Mouse (Mus musculus) frontal cortex, postnatal 25 days (tissue): ENCODE results near the gene Fabp6.

ENCODE experiments used
- DNase-seq, 2 experiments: peaks; one replicate each; pipeline ENCODE4 v3.0.0; 2022; ENCODE audit warnings: low spot score in 2 of 2

The Fabp6 gene

DNA sequence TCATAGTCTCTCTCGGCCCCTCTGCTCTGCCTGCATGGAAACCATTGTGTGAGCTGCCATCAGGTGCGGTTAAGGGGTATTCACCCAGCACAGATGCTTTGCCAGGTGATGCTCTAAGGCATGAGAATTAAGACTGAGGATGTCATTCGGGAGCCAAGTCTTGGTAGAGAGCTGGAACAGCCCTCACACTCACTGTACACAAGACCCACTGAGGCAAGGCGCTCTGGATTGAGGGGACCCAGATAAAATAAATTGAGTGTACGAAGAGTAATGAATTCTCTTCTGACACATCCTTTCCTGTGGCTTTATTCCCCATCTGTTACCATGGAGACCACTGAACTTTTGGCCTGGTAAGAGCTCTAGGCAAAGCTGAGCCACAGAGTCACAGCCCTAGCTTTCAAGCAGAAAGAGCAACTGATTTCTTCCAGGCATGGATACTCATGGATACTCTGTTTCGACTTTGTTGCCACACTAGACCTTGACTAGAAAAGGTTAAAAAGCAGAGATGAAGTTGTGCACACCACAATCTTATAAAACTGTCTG is 11.7 kb downstream of the Fabp6 start:
- DNase-seq: no peak

DNA sequence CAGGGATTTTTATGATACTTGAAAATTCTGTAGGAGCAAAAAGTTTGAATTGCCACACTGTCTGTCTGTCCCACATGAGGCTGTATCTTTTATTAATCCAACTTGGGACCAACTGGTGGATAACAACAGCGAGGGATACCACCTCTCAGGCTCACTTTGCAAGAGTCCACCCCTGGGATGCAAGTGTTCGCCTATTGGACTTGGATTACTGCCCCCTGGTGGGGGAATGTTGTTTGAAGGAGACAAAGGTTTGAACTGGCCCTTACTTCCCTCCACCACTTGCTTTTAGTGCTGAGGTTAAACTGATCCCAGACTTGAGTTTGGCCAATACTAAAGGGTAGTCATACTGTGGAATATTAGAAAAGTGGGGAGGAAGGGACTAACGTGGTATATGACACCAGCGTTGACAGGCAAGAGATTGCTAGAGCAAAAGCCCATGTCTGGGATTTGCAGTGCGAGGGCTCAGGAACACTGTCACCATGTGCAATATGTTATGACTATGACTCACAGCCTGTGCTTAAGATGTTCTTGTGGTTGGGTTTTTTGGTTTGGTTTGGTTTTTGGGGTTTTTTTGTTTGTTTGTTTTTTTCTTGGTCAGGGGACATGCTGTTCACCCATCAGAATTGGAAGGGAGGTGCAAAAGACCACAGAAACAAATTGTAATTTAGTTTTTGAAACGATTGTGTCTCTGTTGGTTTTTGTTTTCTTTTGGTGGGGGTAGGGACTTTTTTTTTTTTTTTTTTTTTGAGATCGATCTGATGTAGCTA is 14.8 kb downstream of the Fabp6 start, which contains the start of gene 4933415A04Rik:
TSS of gene 4933415A04Rik (plus strand) at position 717 of the 767 bp plus-strand sequence.
- DNase-seq: peak; percentile 32 to 66

DNA sequence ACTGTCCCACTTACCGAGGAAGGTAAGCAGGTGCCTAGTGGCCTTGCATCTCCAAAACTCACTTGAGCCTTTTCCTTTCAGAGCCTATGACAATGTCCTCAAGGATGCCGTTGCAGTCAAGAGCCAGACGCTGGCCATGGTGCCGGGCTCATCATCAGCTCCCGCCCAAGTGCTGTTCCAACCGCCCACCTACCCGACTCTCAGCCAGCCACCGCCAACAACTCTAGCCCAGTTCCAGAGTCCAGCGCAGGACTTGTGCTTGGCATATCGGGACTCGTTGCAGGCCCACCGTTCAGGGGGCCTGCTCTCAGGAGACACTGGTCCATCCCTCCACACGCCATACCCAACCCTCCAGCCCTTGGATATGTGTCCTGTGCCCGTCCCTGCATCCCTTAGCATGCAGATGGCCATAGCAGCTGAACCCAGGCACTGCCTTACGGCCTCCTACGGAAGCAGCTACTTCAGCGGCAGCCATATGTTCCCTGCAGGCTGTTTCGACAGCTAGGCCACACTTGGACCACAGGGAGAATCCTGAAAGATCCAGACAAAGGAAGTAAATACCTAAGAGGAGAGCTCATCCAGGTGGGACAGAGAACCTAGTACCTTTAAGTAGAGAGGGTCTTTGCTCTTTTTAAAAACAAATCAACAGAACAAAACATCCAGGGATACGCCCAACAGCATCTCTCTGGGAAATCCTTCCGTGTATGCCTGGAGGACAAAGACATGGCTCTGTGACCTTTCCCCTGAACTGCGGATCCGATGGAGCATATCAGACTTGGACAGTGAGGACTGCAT is 15.9 kb downstream of the Fabp6 start:
- DNase-seq: no peak

DNA sequence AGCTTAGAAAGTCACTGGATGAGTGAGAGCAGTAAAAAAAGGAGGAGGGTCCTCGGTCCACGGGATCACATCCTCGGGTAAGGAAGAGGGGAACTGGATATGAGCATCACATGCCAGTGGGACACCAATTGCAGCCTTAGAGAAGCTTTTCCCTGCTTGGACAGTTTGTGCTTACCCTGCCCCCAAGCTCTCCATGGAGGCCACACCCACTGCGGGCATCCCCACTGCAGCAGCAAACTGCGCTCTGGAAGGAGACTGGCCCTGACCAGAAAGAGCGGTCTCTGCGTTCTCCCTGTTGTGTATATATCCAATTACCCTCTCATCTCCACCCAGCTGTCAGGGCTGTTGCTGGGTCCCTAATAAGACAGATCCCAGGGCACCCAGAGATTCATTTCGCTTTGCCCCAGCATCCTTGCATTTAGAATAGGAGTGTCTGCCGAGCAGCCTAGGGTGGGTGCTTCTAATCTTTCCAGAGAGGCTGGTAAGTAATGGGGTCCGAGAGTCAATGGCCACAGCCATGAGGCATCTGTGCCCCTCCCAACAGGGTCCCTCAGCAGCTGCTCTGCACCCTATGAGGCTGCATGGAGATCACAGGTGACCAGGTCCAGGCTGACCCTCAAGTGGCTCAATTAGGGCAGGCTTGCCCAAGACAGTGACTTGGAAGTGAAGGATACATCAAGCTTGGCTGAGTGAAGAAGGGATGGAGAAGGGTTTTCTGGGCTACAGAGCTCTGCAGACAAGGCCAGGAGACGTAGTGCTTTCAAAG is 23.4 kb downstream of the Fabp6 start:
- no peak for DNase-seq

DNA sequence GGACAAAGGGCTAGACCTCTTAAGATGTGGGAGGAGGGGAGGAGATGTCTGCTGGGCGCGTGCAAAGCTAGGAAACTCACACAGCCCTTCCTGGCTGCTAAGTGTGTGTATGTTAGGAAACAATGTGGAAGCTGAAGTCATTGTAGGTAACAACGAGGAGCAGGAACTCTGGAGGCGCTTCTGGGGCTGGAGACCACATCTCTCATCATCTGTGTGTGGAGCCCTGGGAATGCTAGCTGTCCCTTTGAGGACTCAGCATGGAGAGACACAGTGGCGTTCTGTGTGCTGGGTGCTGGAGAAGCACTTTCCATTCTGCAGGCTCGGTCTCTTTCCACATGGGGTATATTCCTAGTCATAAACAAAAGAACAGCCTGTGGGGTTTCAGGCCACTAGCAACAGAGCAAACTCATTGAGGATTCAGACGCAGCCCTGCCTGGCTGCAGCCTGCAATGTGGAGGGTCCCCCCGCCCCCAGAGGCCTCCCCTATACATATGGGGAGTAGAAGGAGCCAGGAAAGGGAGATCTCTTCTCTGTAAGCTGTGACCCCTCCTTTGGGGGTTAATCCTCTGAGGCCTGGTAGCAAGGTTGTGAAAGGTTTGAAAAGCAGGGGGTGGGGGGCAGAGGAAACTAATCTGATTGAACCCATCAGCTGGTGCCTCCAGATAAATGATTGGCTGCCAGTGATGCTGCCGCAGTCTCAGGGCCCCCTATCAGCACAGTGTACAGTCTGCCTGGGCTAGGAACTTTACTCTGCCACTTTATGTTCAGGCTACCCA is 25.8 kb downstream of the Fabp6 start:
- no peak for DNase-seq

DNA sequence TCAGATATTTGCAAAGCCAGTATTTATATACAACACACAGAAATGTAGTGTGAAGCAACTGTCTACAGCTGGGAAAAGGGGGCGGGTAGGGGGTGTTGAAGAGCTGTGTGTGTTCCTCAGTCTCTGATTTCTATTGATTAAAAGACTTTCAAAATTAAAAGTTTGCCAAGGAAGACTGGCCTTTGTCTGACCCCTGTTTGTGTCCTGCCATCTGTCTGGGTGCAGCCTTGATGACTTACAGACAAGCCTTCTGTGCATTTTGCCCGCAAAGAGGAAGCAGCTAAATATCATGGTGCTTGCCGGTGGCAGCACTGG is 26.3 kb downstream of the Fabp6 start:
- no peak for DNase-seq

DNA sequence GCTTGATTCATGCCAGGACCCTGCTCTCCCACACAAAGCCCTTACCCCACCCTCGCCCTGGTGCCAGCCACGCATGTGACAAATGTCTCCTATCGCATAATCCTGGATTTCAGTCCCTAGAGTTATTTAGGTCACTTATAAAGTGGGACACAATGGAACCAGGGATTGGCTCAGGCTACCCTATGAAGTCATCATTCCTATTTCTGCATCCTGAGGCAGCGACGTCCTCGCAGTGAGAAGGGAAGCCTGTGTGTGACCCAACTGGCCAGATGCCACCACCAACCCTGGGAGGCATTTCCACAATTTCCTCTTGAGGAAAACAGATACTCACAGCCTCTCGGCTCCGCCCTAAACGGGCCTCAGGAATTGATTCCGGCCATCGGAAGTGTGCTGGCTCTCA is 31.7 kb downstream of the Fabp6 start:
- peak in 1 of 2 experiments; percentile 29 for DNase-seq

DNA sequence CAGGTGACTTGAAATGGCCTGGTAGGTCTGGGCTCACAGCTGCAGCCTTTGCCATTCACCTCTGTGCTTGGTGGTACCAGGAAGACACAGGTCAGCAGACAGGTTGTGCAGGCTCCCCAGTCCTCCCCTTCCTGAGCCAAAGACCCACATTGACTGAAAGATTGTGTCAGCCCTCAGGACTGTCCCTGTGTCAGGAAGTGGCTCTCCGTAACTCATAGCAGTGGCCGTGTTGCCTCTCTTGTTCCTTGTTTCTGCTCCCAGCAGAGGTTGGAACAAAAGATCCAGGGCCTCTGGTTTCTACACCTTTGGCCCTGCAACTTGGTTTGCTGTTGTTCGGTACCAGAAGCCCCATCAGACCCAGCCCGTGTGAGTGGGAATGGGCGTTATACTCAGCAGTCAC is 32.2 kb downstream of the Fabp6 start:
- no peak for DNase-seq

DNA sequence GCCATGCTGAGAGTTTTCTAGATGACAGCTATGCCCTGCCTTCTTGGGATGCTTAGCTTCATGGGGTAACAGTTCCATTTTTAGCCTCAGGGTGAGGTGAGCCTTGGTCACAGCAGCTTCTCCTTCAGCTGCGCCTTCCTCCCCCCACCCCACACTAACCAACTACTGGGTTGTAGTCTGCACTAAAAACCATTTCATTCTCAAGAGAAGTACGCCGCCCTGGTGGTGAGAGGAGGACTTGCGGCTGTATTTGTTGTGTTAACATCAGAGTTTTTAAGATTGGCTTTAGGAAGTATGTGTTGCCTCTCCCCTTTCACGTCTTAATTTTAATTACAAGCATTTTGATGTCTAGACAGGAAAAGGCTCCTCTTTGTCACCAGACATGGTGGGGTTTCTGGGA is 33.1 kb downstream of the Fabp6 start:
- no peak for DNase-seq

DNA sequence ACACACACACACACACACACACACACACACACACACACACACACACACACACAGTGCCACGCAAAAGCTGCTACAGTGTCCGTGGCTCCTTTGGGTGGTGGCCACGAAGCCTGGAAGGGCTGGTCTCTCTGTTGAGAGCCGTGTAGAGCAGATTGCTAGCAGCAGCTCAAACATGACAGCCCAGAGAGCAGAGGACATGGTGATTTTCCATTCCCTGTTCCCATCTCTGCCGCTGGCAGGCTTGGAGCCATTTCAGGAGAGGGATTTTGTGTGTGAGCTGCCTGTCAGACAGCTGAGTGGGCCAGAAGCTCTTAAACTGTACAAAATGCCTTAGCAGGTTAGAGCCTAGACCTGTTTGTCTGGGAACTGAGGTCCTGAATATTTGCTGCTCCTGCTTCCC is 34.6 kb downstream of the Fabp6 start:
- no peak for DNase-seq

DNA sequence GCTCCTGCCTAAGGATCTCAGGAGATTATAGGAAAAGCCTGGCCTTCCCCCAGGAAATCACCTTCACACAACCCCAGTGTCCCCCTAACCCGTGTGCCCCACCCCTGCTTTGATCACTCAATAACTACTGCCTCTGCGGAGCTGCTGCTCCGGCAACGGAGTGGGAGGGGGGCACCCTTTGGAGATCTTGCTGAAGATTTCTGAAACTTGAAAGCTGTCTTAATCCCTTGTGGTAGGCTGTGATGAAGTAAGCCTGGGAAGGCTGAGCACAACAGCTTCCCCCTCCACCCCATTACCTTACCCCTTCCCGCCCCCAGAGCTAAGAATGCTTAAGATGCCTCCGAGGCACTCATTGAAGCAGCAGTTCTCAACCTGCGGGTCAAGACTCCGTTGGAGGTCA is 35.5 kb downstream of the Fabp6 start:
- no peak for DNase-seq

DNA sequence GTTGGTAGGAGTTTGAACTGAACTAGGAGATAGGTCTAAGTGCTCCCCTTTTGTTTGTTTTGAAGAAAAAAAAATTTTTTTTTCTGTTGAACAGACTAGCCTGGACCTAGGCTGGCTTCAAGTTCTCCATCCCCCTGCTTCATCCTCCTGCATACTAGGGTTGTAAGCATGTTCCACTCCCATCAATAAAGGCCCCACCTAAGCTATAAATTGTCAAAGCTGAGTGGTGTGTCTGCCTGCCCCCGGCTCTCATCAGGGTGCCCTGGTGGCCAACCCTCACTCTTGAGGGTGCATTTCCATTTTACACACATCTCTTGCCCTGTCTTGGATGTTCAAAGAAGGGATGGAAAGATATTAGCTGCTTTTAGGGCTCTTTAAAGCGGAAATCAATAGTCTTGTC is 35.9 kb downstream of the Fabp6 start:
- no peak for DNase-seq

DNA sequence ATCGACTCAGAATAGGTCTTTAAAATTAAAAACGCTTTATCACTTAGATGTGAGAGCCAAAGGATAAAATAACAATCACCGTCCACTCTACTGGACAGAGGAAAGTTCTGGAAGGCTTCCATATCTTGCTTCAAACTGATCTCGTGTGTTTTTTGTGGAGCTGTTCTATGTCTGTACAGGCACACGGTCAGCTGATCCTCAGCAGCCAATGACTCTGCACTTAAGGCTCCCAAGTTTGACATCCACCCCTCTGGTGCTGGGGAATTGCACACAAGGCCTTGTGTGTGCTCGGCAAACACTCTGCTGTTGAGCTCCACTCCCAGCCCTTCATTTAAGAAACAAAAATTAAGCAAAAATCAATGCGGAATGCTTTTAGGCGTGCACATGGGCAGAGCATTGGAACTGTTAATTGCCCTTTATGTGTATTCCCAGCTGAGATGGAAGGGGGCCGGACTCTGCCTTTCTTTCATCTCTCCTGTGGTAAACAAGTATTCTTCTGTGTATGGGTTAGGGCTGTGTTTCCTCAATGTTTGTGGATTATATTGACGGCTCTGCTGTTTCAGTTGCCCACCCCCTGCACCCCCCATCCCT is 37.6 kb downstream of the Fabp6 start:
- DNase-seq: no peak

DNA sequence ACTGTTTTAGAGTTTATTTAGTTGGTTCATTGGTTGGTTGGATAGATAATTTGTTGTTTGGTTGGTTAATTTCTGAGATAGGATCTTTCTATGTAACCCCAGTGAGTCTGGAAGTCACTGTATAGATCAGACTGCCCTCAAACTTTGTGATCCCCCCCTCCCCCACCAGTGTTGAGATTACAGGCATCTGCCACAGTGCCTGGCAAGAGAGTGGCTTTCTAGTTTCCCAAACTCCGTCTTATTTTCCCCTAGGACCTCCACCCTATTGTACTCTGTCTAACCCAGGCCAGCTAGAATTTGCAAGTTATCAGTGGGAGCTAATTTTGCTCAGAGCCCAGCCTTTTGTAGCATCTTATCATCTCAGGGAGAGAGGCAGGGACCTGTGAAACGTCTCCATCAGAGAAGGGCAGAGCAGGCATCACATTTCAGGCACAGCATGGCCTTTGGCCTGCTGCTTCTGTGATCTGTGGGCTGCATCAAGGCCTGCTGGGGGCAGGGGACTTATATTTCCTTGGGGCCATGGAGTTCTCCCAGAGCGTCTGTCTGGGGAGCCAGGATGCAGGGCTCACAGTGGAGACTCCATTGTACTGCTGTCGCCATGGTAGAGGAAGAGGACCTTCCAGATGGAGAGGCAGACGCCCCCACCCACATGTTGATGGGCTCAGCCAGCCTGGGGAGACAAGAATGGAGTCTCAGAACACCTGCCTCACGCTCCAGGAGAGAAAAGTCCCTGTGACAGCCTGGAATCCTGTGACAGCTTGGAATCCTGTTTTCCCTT is 41.6 kb downstream of the Fabp6 start:
- no peak for DNase-seq

DNA sequence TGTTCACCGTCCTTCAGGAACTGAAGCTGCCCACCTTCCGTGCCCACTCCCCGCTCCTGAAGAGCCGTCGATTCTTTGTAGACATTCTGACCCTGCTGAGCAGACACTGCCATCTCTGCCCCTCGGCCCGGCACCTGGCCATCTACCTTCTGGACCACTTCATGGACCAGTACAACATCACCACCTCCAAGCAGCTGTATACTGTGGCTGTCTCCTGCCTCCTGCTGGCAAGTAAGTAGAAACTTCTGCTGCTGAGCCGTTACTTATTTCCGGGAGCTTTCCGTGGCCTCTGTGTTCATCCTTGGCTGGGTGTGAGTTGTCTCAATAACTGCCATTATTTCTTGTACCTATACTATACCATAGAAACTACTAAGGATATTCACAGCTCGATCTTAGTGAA is 44.8 kb downstream of the Fabp6 start:
- no peak for DNase-seq

DNA sequence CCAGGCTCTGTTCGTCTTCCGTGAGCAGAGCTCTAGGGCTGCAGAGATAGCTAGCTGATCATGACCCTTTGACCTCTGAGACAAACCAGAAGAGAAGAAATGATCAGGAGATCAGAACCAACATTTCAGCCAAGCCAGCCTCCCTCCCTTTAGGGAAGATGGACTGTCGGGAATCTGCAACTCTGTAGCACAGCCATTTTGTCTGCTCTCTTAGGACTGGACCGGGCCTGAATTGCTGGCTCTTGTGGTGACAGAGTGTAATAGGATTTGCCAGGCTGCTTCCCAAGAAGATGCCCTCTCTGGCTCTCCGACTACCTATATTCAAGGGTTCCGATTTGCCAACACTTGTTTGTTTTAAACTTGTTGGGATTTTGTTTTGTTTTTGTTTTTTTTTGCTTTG is 48.7 kb downstream of the Fabp6 start:
- no peak for DNase-seq

DNA sequence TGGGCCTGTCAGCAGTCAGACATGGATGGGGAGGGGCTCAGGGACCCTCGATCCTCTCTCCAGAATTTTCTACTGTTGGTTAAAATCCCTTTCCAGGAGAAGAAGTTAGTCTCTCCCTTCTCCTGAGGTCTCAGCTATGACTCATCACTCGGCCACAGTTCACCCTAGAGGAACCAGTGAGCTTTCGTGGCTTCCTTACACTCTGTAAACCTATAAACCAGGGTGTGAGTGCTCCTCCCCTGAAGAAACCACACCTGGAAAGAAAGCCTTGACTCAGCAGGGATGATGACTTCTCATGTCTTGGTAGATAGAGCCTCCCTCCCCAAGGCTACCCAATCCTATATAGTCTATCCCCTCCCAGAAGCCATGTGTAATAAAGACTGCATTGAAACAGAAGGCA is 49.6 kb downstream of the Fabp6 start:
- DNase-seq: no peak

DNA sequence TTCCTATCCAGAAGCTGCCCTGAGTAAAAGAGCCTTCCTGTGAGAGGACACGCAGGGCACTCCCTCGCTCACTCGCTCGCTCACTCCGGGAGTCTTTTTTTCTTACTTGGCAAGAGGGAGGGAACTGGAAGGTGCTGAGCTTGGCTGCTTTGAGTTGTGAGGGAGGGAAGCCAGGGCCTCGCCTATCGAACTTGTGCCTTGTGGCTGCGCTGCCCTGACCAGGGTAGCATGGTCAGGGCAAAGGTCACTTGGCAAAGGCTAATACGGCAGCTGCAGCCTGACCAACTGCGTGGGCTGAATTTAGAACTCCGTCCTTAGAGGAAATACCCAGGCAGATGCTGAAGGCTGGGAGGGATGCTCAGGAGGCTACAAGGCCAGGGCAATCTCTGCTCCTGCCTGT is 51.6 kb downstream of the Fabp6 start:
- no peak for DNase-seq

DNA sequence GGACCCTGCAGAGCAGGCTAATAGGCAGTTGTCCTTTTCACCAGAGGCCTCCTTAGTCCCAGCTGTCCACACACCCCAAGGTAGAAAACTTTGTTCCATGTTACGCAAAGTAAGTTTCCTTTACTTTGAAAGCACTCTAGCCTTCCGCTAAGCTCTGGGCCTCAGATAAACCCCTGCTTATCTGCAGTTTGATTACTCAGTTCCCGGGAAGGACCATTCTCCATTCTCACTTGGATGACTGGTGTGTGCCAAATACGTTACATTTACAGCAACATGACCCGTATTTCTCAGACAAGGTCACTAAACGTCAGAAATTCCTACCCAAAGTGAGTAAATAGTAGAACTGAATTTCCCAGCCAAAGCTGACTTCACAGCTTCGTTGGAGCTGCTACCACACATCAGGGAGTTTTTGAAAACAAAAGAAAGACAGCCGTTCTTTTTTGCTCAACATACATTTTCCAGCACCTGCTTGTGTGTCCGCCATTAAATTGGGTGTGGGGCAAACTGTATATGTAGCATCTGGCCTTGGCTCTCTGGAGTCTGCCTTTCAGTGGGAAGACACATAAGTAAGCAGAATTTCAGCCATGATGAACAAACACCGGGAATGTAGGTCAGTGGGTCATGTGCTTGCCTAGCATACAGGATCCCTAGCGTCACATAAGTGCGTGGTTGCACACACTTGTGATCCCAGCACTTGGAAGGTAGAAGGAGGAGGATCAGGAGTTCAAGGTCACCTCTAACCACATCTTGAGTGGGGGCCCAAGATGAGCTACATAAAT is 52.5 kb downstream of the Fabp6 start:
- DNase-seq: no peak

DNA sequence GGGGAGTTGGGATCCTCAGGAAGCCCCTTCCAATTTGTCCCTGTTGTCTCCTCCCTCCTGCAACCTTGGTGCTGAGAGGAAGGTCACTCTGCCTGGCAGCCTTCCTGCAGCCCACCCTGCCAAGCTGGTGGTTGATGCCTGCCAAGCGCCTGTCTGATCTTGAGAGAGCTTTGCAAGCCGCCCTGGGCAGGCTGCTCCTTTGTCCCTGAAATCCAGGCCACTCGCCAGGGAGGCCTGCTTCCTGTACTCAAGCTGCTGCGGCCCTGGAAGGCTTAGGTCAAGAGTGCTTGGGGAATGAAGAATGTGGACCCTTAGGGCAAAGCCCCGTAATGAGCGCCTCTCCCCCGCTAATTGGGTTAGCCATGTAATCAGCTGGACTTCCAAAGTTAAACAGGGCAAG is 53.2 kb downstream of the Fabp6 start:
- peak in 1 of 2 experiments; percentile 32 for DNase-seq
